Mouse (Mus musculus): ENCODE data around the gene Zdhhc3. TPM values are rescaled to one million over a fixed set of nuclear protein-coding genes. Genes with fewer than 3 reads are reported as not detected.

Gene Zdhhc3
- polyA plus RNA-seq, 1 experiment from 2014 or later, result 27.6 TPM

GRCm38 (mm10) chr9:123123571-123124412, 10.8 kb upstream of the Zdhhc3 start:
- 60% methylated on average over 6 of the region's 6 CpGs for WGBS (ENCODE audit: insufficient replicate concordance)
- H3K27ac ChIP-seq (ENCODE audit: low read length), result peak overlapping the region; percentile 79

GRCm38 (mm10) chr9:123123017-123123416, 10.0 kb upstream of the Zdhhc3 start:
- no peak for ATAC-seq (ENCODE audit: low read depth)
- Histone ChIP-seq H3K9ac (ENCODE audit: low read depth, low read length) (no peak overlapping the region), H3K27ac (ENCODE audit: low read length) (no peak overlapping the region), H3K36me3 (ENCODE audit: control insufficient read depth, insufficient read depth) (peaks cover 15% of the 10 kb centered on the region), H3K4me2 (ENCODE audit: low read depth, low read length) (no peak overlapping the region), H3K4me1 (ENCODE audit: control insufficient read depth, low read depth, low read length) (peaks cover 11% of the 10 kb centered on the region), H3K4me3 (ENCODE audit: low read depth, low read length) (no peak overlapping the region), H3K9me3 (replicated peaks; ENCODE audit: control insufficient read depth, low read length) (no peaks in the 10 kb centered on the region), H3K27me3 (ENCODE audit: control insufficient read depth, insufficient read depth, low read depth, low read length) (no peaks in the 10 kb centered on the region)
- WGBS (ENCODE audit: insufficient replicate concordance), result 69% methylated on average over 3 of the region's 3 CpGs

More at GRCm38 (mm10) chr9:123123571-123124412, 10.8 kb upstream of the Zdhhc3 start:
- H3K9me3 ChIP-seq (replicated peaks; ENCODE audit: control insufficient read depth, low read length), result no peaks in the 10 kb centered on the region
- no peak overlapping the region for H3K9ac ChIP-seq (ENCODE audit: low read depth, low read length)
- H3K27me3 ChIP-seq (ENCODE audit: control insufficient read depth, insufficient read depth, low read depth, low read length), result no peaks in the 10 kb centered on the region
- peak overlapping the region; percentile 7 for H3K4me2 ChIP-seq (ENCODE audit: low read depth, low read length)
- H3K4me1 ChIP-seq (ENCODE audit: control insufficient read depth, low read depth, low read length), result peaks cover 11% of the 10 kb centered on the region
- peaks cover 15% of the 10 kb centered on the region for H3K36me3 ChIP-seq (ENCODE audit: control insufficient read depth, insufficient read depth)
- peak; percentile 86 for ATAC-seq (ENCODE audit: low read depth)
- no peak overlapping the region for H3K4me3 ChIP-seq (ENCODE audit: low read depth, low read length)

DNA sequence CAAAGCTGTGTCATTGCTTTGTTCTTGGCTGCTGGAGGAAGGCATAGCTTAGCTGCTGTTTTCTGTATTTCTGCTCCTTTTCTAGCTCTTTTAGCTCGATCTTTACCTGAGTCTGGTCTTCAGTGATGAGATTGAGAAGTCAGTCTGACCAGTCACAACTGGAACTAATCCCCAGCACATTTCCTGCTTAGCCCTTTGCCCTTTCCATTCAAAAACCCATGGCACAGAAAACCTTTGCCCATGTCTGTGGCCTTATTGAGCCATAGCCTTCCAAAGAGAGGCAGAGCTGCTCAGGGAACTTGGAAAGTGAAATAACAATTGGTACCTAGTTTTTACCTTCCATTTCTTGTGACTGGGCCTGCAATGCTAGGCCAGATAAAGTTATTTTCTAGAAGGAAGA, 2.6 kb upstream of the Zdhhc3 start:
- no peaks in the 10 kb centered on the region for H3K27me3 ChIP-seq (ENCODE audit: control insufficient read depth, insufficient read depth, low read depth, low read length)
- no peak overlapping the region for H3K4me3 ChIP-seq (ENCODE audit: low read depth, low read length)
- H3K9me3 ChIP-seq (replicated peaks; ENCODE audit: control insufficient read depth, low read length), result no peaks in the 10 kb centered on the region
- H3K9ac ChIP-seq (ENCODE audit: low read depth, low read length), result no peak overlapping the region
- peaks cover 24% of the 10 kb centered on the region for H3K4me1 ChIP-seq (ENCODE audit: control insufficient read depth, low read depth, low read length)
- no peak overlapping the region for H3K4me2 ChIP-seq (ENCODE audit: low read depth, low read length)
- no peak overlapping the region for H3K27ac ChIP-seq (ENCODE audit: low read length)
- ATAC-seq (ENCODE audit: low read depth), result no peak
- 69% methylated on average over 1 of the region's 1 CpGs for WGBS (ENCODE audit: insufficient replicate concordance)
- peaks cover 15% of the 10 kb centered on the region for H3K36me3 ChIP-seq (ENCODE audit: control insufficient read depth, insufficient read depth)

- Histone ChIP-seq H3K9me3 (replicated peaks; ENCODE audit: control insufficient read depth, low read length) (no peaks in the 10 kb centered on the region), H3K36me3 (ENCODE audit: control insufficient read depth, insufficient read depth) (no peaks in the 10 kb centered on the region), H3K27ac (ENCODE audit: low read length) (no peak overlapping the region), H3K4me2 (ENCODE audit: low read depth, low read length) (peak overlapping the region; percentile 88), H3K4me3 (ENCODE audit: low read depth, low read length) (peak overlapping the region; percentile 91), H3K27me3 (ENCODE audit: control insufficient read depth, insufficient read depth, low read depth, low read length) (no peaks in the 10 kb centered on the region), H3K4me1 (ENCODE audit: control insufficient read depth, low read depth, low read length) (peaks cover 26% of the 10 kb centered on the region), H3K9ac (ENCODE audit: low read depth, low read length) (peak overlapping the region; percentile 89)
- 49% methylated on average over 6 of the region's 6 CpGs for WGBS (ENCODE audit: insufficient replicate concordance)
- ATAC-seq (ENCODE audit: low read depth), result no peak
Measured at GRCm38 (mm10) chr9:123113931-123114330, 926 bp upstream of the Zdhhc3 start.

GRCm38 (mm10) chr9:123111751-123112221, 1.2 kb downstream of the Zdhhc3 start:
- peak overlapping the region; percentile 91 for H3K4me3 ChIP-seq (ENCODE audit: low read depth, low read length)
- WGBS (ENCODE audit: insufficient replicate concordance), result 32% methylated on average over 8 of the region's 8 CpGs
- no peaks in the 10 kb centered on the region for H3K9me3 ChIP-seq (replicated peaks; ENCODE audit: control insufficient read depth, low read length)
- no peak for ATAC-seq (ENCODE audit: low read depth)
- H3K9ac ChIP-seq (ENCODE audit: low read depth, low read length), result peak overlapping the region; percentile 89
- H3K27ac ChIP-seq (ENCODE audit: low read length), result no peak overlapping the region; the same call in 1 of the 2 replicates
- no peaks in the 10 kb centered on the region for H3K36me3 ChIP-seq (ENCODE audit: control insufficient read depth, insufficient read depth)
- H3K4me1 ChIP-seq (ENCODE audit: control insufficient read depth, low read depth, low read length), result peaks cover 26% of the 10 kb centered on the region
- H3K27me3 ChIP-seq (ENCODE audit: control insufficient read depth, insufficient read depth, low read depth, low read length), result no peaks in the 10 kb centered on the region
- H3K4me2 ChIP-seq (ENCODE audit: low read depth, low read length), result peak overlapping the region; percentile 88

DNA sequence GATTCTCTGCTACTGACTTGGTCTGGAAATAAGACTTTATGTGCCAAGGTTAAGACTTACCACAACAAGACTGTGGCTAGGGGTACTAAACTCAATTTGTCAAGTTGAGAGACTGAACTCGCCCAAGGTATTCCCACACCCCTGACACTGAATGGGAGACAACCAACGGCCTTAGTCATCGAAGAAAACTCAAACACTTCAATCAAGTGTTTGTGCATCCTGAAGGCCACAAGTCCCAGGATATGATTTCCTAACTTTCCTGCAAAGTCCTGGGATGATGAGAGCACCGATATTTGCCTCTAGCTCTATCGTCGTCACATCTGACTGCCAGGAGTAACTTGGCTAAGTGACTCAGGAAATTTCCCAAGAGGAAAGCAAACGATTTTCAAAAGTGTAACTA, 3.8 kb downstream of the Zdhhc3 start:
- no peak overlapping the region for H3K4me2 ChIP-seq (ENCODE audit: low read depth, low read length)
- no peaks in the 10 kb centered on the region for H3K9me3 ChIP-seq (replicated peaks; ENCODE audit: control insufficient read depth, low read length)
- ATAC-seq (ENCODE audit: low read depth), result no peak
- no peaks in the 10 kb centered on the region for H3K27me3 ChIP-seq (ENCODE audit: control insufficient read depth, insufficient read depth, low read depth, low read length)
- peaks cover 20% of the 10 kb centered on the region for H3K4me1 ChIP-seq (ENCODE audit: control insufficient read depth, low read depth, low read length)
- H3K27ac ChIP-seq (ENCODE audit: low read length), result 0 out of 2 replicates have a peak overlapping the region, but pooled peaks have one; percentile 9
- H3K4me3 ChIP-seq (ENCODE audit: low read depth, low read length), result no peak overlapping the region
- H3K9ac ChIP-seq (ENCODE audit: low read depth, low read length), result no peak overlapping the region
- WGBS (ENCODE audit: insufficient replicate concordance), result 69% methylated on average over 7 of the region's 7 CpGs
- no peaks in the 10 kb centered on the region for H3K36me3 ChIP-seq (ENCODE audit: control insufficient read depth, insufficient read depth)

DNA sequence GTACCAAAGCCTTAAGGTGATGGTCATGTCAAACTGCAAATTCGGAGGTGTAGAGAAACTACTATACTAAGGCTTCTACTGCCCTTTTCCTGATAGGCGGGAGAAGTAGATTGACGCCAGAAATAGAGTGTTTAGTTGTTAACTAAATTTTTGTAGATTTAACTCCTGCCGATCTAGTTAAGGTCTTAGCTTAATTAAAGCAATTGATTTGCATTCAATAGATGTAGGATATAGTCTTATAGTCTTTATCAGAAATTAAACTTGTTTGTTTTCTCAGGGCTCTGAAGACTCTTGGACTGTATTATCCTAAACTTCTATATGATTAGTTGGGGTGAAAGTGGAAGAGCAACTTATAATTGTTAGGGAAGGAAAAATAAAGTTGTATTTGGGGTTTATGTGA, 5.8 kb downstream of the Zdhhc3 start:
- H3K4me3 ChIP-seq (ENCODE audit: low read depth, low read length), result no peak overlapping the region
- no peaks in the 10 kb centered on the region for H3K27me3 ChIP-seq (ENCODE audit: control insufficient read depth, insufficient read depth, low read depth, low read length)
- H3K27ac ChIP-seq (ENCODE audit: low read length), result no peak overlapping the region
- peaks cover 12% of the 10 kb centered on the region for H3K4me1 ChIP-seq (ENCODE audit: control insufficient read depth, low read depth, low read length)
- WGBS (ENCODE audit: insufficient replicate concordance), result 77% methylated on average over 4 of the region's 4 CpGs
- no peaks in the 10 kb centered on the region for H3K36me3 ChIP-seq (ENCODE audit: control insufficient read depth, insufficient read depth)
- H3K4me2 ChIP-seq (ENCODE audit: low read depth, low read length), result no peak overlapping the region
- no peak overlapping the region for H3K9ac ChIP-seq (ENCODE audit: low read depth, low read length)
- ATAC-seq (ENCODE audit: low read depth), result 0 out of 2 replicates have a peak, but pooled peaks have one; percentile 60
- H3K9me3 ChIP-seq (replicated peaks; ENCODE audit: control insufficient read depth, low read length), result no peaks in the 10 kb centered on the region

DNA sequence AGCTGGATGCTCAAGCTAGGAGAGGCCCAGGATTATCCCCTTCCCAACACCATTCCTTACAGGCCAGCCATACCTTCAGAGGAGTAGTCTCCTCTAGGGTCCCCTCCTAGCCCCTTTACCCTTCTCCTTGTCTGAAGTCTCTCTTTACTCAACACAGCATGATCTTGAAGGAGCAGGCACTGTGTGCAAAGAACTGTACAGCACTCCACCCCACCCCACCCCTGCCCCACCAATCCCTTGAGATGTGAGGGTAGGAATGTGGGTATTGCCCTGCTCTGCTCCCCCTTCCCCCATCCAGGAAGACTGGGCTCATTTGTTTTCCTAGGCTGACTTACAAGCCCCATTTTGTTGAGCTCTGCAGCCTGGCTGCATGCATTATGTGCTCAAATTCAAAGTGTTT, 8.6 kb downstream of the Zdhhc3 start:
- peaks cover 3% of the 10 kb centered on the region; the same call in 1 of the 2 replicates for H3K4me1 ChIP-seq (ENCODE audit: control insufficient read depth, low read depth, low read length)
- H3K27ac ChIP-seq (ENCODE audit: low read length), result no peak overlapping the region
- no peak overlapping the region for H3K4me3 ChIP-seq (ENCODE audit: low read depth, low read length)
- peaks cover 11% of the 10 kb centered on the region for H3K36me3 ChIP-seq (ENCODE audit: control insufficient read depth, insufficient read depth)
- H3K9ac ChIP-seq (ENCODE audit: low read depth, low read length), result no peak overlapping the region
- H3K9me3 ChIP-seq (replicated peaks; ENCODE audit: control insufficient read depth, low read length), result no peaks in the 10 kb centered on the region
- no peaks in the 10 kb centered on the region for H3K27me3 ChIP-seq (ENCODE audit: control insufficient read depth, insufficient read depth, low read depth, low read length)
- no peak overlapping the region for H3K4me2 ChIP-seq (ENCODE audit: low read depth, low read length)
- ATAC-seq (ENCODE audit: low read depth), result no peak

GRCm38 (mm10) chr9:123103425-123103824, 9.6 kb downstream of the Zdhhc3 start:
- Histone ChIP-seq H3K27me3 (ENCODE audit: control insufficient read depth, insufficient read depth, low read depth, low read length) (no peaks in the 10 kb centered on the region), H3K27ac (ENCODE audit: low read length) (no peak overlapping the region), H3K4me3 (ENCODE audit: low read depth, low read length) (no peak overlapping the region), H3K36me3 (ENCODE audit: control insufficient read depth, insufficient read depth) (peaks cover 14% of the 10 kb centered on the region), H3K9me3 (replicated peaks; ENCODE audit: control insufficient read depth, low read length) (no peaks in the 10 kb centered on the region), H3K9ac (ENCODE audit: low read depth, low read length) (no peak overlapping the region), H3K4me2 (ENCODE audit: low read depth, low read length) (no peak overlapping the region), H3K4me1 (ENCODE audit: control insufficient read depth, low read depth, low read length) (peaks cover 3% of the 10 kb centered on the region; the same call in 1 of the 2 replicates)
- no peak for ATAC-seq (ENCODE audit: low read depth)
